Mouse (Mus musculus) layer of hippocampus, postnatal 14 days (tissue): ENCODE measurements around the gene Ggt5. TPM values are rescaled to one million over a fixed set of nuclear protein-coding genes. Genes with fewer than 3 reads are reported as not detected.

ENCODE experiments used
- DNase-seq, 2 experiments: peaks; one replicate each; pipeline ENCODE4 v3.0.0; 2021 to 2022; ENCODE audit warnings: low spot score in 2 of 2, mixed read lengths in 1 of 2
- total RNA-seq, 2 experiments: library from RNA; stranded (reverse); gene quantifications; 2 replicates each; pipeline ENCODE4 v1.2.3; 2021

The Ggt5 gene
- total RNA-seq, 2 experiments from 2014 or later: 2.9 to 4.0 TPM

GRCm38 (mm10) chr10:75620818-75621217, 31.7 kb downstream of the Ggt5 start:
- DNase-seq: no peak

GRCm38 (mm10) chr10:75625920-75626319, 36.8 kb downstream of the Ggt5 start:
- no peak for DNase-seq

GRCm38 (mm10) chr10:75626991-75627390, 37.9 kb downstream of the Ggt5 start:
- no peak for DNase-seq

GRCm38 (mm10) chr10:75627490-75627889, 38.4 kb downstream of the Ggt5 start:
- DNase-seq: no peak

GRCm38 (mm10) chr10:75632633-75633032, 43.5 kb downstream of the Ggt5 start:
- DNase-seq: peak in 1 of 2 experiments; percentile 46

GRCm38 (mm10) chr10:75633048-75633447, 43.9 kb downstream of the Ggt5 start:
- no peak for DNase-seq

GRCm38 (mm10) chr10:75633576-75634139, 44.5 kb downstream of the Ggt5 start:
- DNase-seq: no peak

- DNase-seq: no peak
These were observed 45.5 kb downstream of the Ggt5 start for GRCm38 (mm10) chr10:75634610-75635009.

- no peak for DNase-seq
These were observed 46.0 kb downstream of the Ggt5 start for GRCm38 (mm10) chr10:75635019-75635692.

- peak; percentile 85 to 91 for DNase-seq
These were observed 46.5 kb downstream of the Ggt5 start for GRCm38 (mm10) chr10:75635693-75636055.

- no peak for DNase-seq
These were observed 47.1 kb downstream of the Ggt5 start for GRCm38 (mm10) chr10:75636084-75636786.

GRCm38 (mm10) chr10:75637711-75638110, 48.6 kb downstream of the Ggt5 start:
- DNase-seq: no peak

- no peak for DNase-seq
These were observed 52.6 kb downstream of the Ggt5 start for GRCm38 (mm10) chr10:75641721-75642222.

GRCm38 (mm10) chr10:75642436-75642835, 53.3 kb downstream of the Ggt5 start:
- DNase-seq: no peak

GRCm38 (mm10) chr10:75642891-75643290, 53.8 kb downstream of the Ggt5 start:
- no peak for DNase-seq

GRCm38 (mm10) chr10:75643741-75644343, 54.7 kb downstream of the Ggt5 start, which contains the start of gene Susd2:
TSS of gene Susd2 (minus strand) at chr10:75644008.
- DNase-seq: no peak

GRCm38 (mm10) chr10:75645616-75646015, 56.5 kb downstream of the Ggt5 start:
- DNase-seq: no peak

GRCm38 (mm10) chr10:75646406-75646805, 57.3 kb downstream of the Ggt5 start:
- no peak for DNase-seq

GRCm38 (mm10) chr10:75647362-75647761, 58.2 kb downstream of the Ggt5 start:
- DNase-seq: peak; percentile 43 to 52

GRCm38 (mm10) chr10:75648091-75648490, 59.0 kb downstream of the Ggt5 start:
- no peak for DNase-seq

GRCm38 (mm10) chr10:75649001-75649400, 59.9 kb downstream of the Ggt5 start:
- DNase-seq: no peak
